ENCODE assay signal across 15 mouse cellular contexts in genomic region chr8:110654075-110655060, GRCm38 (mm10). TPM values are rescaled to one million over a fixed set of nuclear protein-coding genes. Genes with fewer than 3 reads are reported as not detected.
DNase-seq lines count a peak whose midpoint lies in the region; ATAC-seq lines count a peak whose summit lies in the region.
"Had no signal": no experiment of that assay in that cellular context is flagged by ENCODE, and none has a peak within 500 bp of the region (broad histone marks: within the 10 kb centered on the region; RNA-seq: fewer than 3 reads in every experiment).

No protein-coding gene starts in this region.

- H3K36me3 ChIP-seq in hindbrain, embryonic 16.5 days (ENCODE audit: control insufficient read depth, insufficient read depth, low read length) = peaks cover 2% of the 10 kb centered on the region; the same call in 1 of the 2 replicates
- peaks cover 54% of the 10 kb centered on the region for H3K36me3 ChIP-seq in hindbrain, embryonic 12.5 days

- no peak overlapping the region for H3K27ac ChIP-seq in hindbrain, embryonic 16.5 days (ENCODE audit: low read depth, low read length)
- no peak overlapping the region for H3K27ac ChIP-seq in hindbrain, embryonic 12.5 days
- H3K27ac ChIP-seq: embryonic facial prominence, embryonic 12.5 days; limb, embryonic 13.5 days had no signal

- H3K27me3 ChIP-seq in hindbrain, embryonic 16.5 days (replicated peaks; ENCODE audit: control insufficient read depth, insufficient read depth, low read length) = no peaks in the 10 kb centered on the region
- H3K27me3 ChIP-seq in hindbrain, embryonic 12.5 days = no peaks in the 10 kb centered on the region
- H3K27me3 ChIP-seq: embryonic facial prominence, embryonic 12.5 days; limb, embryonic 13.5 days had no signal

- H3K4me3 ChIP-seq in hindbrain, embryonic 16.5 days (ENCODE audit: low read length) = no peak overlapping the region
- no peak overlapping the region for H3K4me3 ChIP-seq in hindbrain, embryonic 12.5 days
- H3K4me3 ChIP-seq: embryonic facial prominence, embryonic 12.5 days; limb, embryonic 13.5 days had no signal

- no peaks in the 10 kb centered on the region for H3K9me3 ChIP-seq in hindbrain, embryonic 16.5 days (ENCODE audit: control insufficient read depth, low read length)
- H3K9me3 ChIP-seq in hindbrain, embryonic 12.5 days (replicated peaks) = no peaks in the 10 kb centered on the region
- H3K9me3 ChIP-seq: embryonic facial prominence, embryonic 12.5 days; limb, embryonic 13.5 days had no signal

- ATAC-seq in hindbrain, embryonic 16.5 days = peak; percentile 27; the same call in 1 of the 2 replicates
- no peak for ATAC-seq in hindbrain, embryonic 12.5 days (ENCODE audit: low FRiP score)

- no peak overlapping the region for H3K9ac ChIP-seq in hindbrain, embryonic 16.5 days (ENCODE audit: low read depth, low read length)
- H3K9ac ChIP-seq in hindbrain, embryonic 12.5 days = no peak overlapping the region
- H3K9ac ChIP-seq: embryonic facial prominence, embryonic 12.5 days; limb, embryonic 13.5 days had no signal

- 74% methylated on average over 9 of the region's 9 CpGs for WGBS in hindbrain, embryonic 16.5 days
- 83% methylated on average over 9 of the region's 9 CpGs for WGBS in hindbrain, embryonic 12.5 days

- H3K4me2 ChIP-seq in hindbrain, embryonic 16.5 days (ENCODE audit: low read length) = no peak overlapping the region
- H3K4me2 ChIP-seq in hindbrain, embryonic 12.5 days (replicated peaks) = no peak overlapping the region
- H3K4me2 ChIP-seq: embryonic facial prominence, embryonic 12.5 days; limb, embryonic 13.5 days had no signal

- no peaks in the 10 kb centered on the region for H3K4me1 ChIP-seq in hindbrain, embryonic 16.5 days (ENCODE audit: control insufficient read depth, insufficient read depth, low read depth, low read length)
- H3K4me1 ChIP-seq in hindbrain, embryonic 12.5 days = no peaks in the 10 kb centered on the region
- H3K4me1 ChIP-seq: embryonic facial prominence, embryonic 12.5 days; limb, embryonic 13.5 days had no signal

- peak; percentile 43 to 59 for DNase-seq in cerebellum, postnatal 14 days
- DNase-seq in cerebellum, adult 9-11 months = no peak
- DNase-seq in 3T3-L1 (ENCODE audit: low read depth, low spot score) = peak; percentile 37
- DNase-seq in fibroblast of lung, adult 2 months (ENCODE audit: low read depth) = peak; percentile 85
- no peak for DNase-seq in T-cell, adult 2 months (ENCODE audit: low spot score)
- DNase-seq in spleen, adult 18-20 months = no peak
- DNase-seq: kidney, postnatal 14 days; layer of hippocampus, postnatal 36 days; lung, postnatal 36 days; right cerebral cortex, postnatal 25 days; thymus, adult 18-20 months had no signal

RNA-seq across cellular contexts. Expression of gene Vac14, which starts 36.0 kb away (rescaled TPM):
- polyA plus RNA-seq in hindbrain, embryonic 16.5 days (2015; fragmentation: Nextera tagmentation; extraction: Ambion mirVana) = 29.9 and 31.2 TPM in 2 replicates
- polyA plus RNA-seq in hindbrain, embryonic 12.5 days (2016; fragmentation: Nextera tagmentation; extraction: Ambion mirVana) = 29.5 and 29.7 TPM in 2 replicates

Comparison
In these comparisons a context has a peak if more than half of its experiments do, and no peak if none do; other contexts are left out.
1. DNase-seq: peak in cerebellum, postnatal 14 days (2 of 2), 3T3-L1 (single experiment) and fibroblast of lung, adult 2 months (single experiment); none in cerebellum, adult 9-11 months (single experiment), T-cell, adult 2 months (single experiment) and spleen, adult 18-20 months (0 of 2).